Mouse (Mus musculus): ENCODE measurements around the gene Gm281. TPM values are rescaled to one million over a fixed set of nuclear protein-coding genes. Genes with fewer than 3 reads are reported as not detected.

Gm281 gene
- total and polyA plus RNA-seq, 3 experiments: not detected

- no peak overlapping the region for H3K4me3 ChIP-seq (ENCODE audit: low read depth, low read length)
- no peaks in the 10 kb centered on the region for H3K36me3 ChIP-seq (replicated peaks)
- TF ChIP-seq GATA2 (IDR thresholded peaks at IDR 0.05; ENCODE audit: borderline replicate concordance, low read depth, low read length): no peak
- TF ChIP-seq GATA1 (IDR thresholded peaks at IDR 0.05; ENCODE audit: borderline replicate concordance, low read length): no peak
- no peak for TF ChIP-seq TAL1 (conservative IDR thresholded peaks at IDR 0.05; ENCODE audit: low read depth, low read length)
- TF ChIP-seq POLR2AphosphoS5 (IDR thresholded peaks at IDR 0.05; ENCODE audit: insufficient replicate concordance, low read depth, low read length): no peak
- no peak for TF ChIP-seq CTCF (IDR thresholded peaks at IDR 0.05; ENCODE audit: low read depth, low read length)
- H3K4me1 ChIP-seq (ENCODE audit: insufficient read depth, low read depth, low read length): no peaks in the 10 kb centered on the region
- no peaks in the 10 kb centered on the region for H3K27me3 ChIP-seq (ENCODE audit: insufficient read depth, low read length)
- ATAC-seq (ENCODE audit: extremely low read depth, insufficient number of reproducible peaks, low FRiP score, poor library complexity, severe bottlenecking) (no peak), DNase-seq (ENCODE audit: low spot score) (no peak)
- H3K9me3 ChIP-seq (replicated peaks): 0 out of 2 replicates have a peak, but pooled peaks cover 2% of the 10 kb centered on the region
Measured at GRCm38 (mm10) chr14:13790001-13790400, 124.3 kb downstream of the Gm281 start.

DNA sequence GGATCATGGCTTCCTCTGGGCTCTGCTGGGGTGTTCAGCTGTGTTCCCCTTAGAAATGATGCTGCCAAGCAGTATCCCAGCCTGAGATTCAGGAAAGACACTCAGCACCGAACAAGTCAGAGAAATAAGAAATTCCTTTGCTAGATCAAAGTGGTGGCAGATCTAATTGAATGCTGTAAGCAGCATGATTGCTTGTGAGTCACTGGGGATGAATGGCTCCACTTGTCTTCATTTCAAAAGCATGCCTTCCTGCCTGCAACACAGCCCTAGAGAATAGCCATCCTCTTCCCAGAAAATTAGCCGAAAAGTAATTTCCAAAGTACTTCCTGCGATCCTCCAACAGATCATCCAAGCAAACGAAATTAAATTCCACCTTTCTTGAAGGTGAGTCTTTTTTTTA lies 131.3 kb downstream of the Gm281 start:
- DNase-seq (ENCODE audit: low spot score) (no peak), ATAC-seq (ENCODE audit: extremely low read depth, insufficient number of reproducible peaks, low FRiP score, poor library complexity, severe bottlenecking) (no peak)
- Histone ChIP-seq H3K27me3 (ENCODE audit: insufficient read depth, low read length) (no peaks in the 10 kb centered on the region), H3K9me3 (replicated peaks) (0 out of 2 replicates have a peak, but pooled peaks cover 2% of the 10 kb centered on the region), H3K36me3 (replicated peaks) (no peaks in the 10 kb centered on the region), H3K4me1 (ENCODE audit: insufficient read depth, low read depth, low read length) (no peaks in the 10 kb centered on the region), H3K4me3 (ENCODE audit: low read depth, low read length) (no peak overlapping the region)
- TF ChIP-seq GATA1 (IDR thresholded peaks at IDR 0.05; ENCODE audit: borderline replicate concordance, low read length) (no peak), CTCF (IDR thresholded peaks at IDR 0.05; ENCODE audit: low read depth, low read length) (no peak), GATA2 (IDR thresholded peaks at IDR 0.05; ENCODE audit: borderline replicate concordance, low read depth, low read length) (no peak), TAL1 (conservative IDR thresholded peaks at IDR 0.05; ENCODE audit: low read depth, low read length) (no peak), POLR2AphosphoS5 (IDR thresholded peaks at IDR 0.05; ENCODE audit: insufficient replicate concordance, low read depth, low read length) (no peak)

GRCm38 (mm10) chr14:13778383-13778782 lies 135.9 kb downstream of the Gm281 start:
- no peak for ATAC-seq (ENCODE audit: extremely low read depth, insufficient number of reproducible peaks, low FRiP score, poor library complexity, severe bottlenecking)
- no peak for DNase-seq (ENCODE audit: low spot score)
- no peak for TF ChIP-seq POLR2AphosphoS5 (IDR thresholded peaks at IDR 0.05; ENCODE audit: insufficient replicate concordance, low read depth, low read length)
- no peak for TF ChIP-seq GATA1 (IDR thresholded peaks at IDR 0.05; ENCODE audit: borderline replicate concordance, low read length)
- no peak for TF ChIP-seq CTCF (IDR thresholded peaks at IDR 0.05; ENCODE audit: low read depth, low read length)
- no peak for TF ChIP-seq GATA2 (IDR thresholded peaks at IDR 0.05; ENCODE audit: borderline replicate concordance, low read depth, low read length)
- TF ChIP-seq TAL1 (conservative IDR thresholded peaks at IDR 0.05; ENCODE audit: low read depth, low read length): no peak
- H3K4me3 ChIP-seq (ENCODE audit: low read depth, low read length): no peak overlapping the region
- no peaks in the 10 kb centered on the region for H3K4me1 ChIP-seq (ENCODE audit: insufficient read depth, low read depth, low read length)
- H3K36me3 ChIP-seq (replicated peaks): no peaks in the 10 kb centered on the region
- H3K27me3 ChIP-seq (ENCODE audit: insufficient read depth, low read length): no peaks in the 10 kb centered on the region
- no peaks in the 10 kb centered on the region for H3K9me3 ChIP-seq (replicated peaks)

DNA sequence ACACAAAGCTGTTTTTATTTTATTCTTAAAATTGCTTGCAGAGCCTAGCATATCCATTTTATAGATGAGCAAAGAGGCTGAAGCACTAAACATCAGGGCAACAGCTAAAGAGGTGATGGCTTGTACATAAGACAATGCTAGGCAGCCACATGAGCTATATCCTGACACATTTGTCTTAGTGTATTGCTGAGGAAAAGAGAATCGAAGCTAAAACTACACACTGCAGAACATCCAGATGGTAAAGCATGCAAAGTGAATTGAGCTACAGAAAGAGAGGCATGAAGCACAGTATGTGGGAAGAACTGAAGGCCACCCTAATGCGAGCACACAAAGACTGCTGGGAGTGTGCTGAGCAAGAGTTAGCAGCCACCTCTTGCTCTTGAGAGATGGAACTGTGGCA lies 143.1 kb downstream of the Gm281 start:
- no peaks in the 10 kb centered on the region for H3K9me3 ChIP-seq (replicated peaks)
- no peaks in the 10 kb centered on the region for H3K36me3 ChIP-seq (replicated peaks)
- no peak for TF ChIP-seq CTCF (IDR thresholded peaks at IDR 0.05; ENCODE audit: low read depth, low read length)
- TF ChIP-seq TAL1 (conservative IDR thresholded peaks at IDR 0.05; ENCODE audit: low read depth, low read length): no peak
- TF ChIP-seq POLR2AphosphoS5 (IDR thresholded peaks at IDR 0.05; ENCODE audit: insufficient replicate concordance, low read depth, low read length): no peak
- no peak for TF ChIP-seq GATA2 (IDR thresholded peaks at IDR 0.05; ENCODE audit: borderline replicate concordance, low read depth, low read length)
- no peak for TF ChIP-seq GATA1 (IDR thresholded peaks at IDR 0.05; ENCODE audit: borderline replicate concordance, low read length)
- no peak overlapping the region for H3K4me3 ChIP-seq (ENCODE audit: low read depth, low read length)
- ATAC-seq (ENCODE audit: extremely low read depth, insufficient number of reproducible peaks, low FRiP score, poor library complexity, severe bottlenecking) (no peak), DNase-seq (ENCODE audit: low spot score) (no peak)
- no peaks in the 10 kb centered on the region for H3K4me1 ChIP-seq (ENCODE audit: insufficient read depth, low read depth, low read length)
- no peaks in the 10 kb centered on the region for H3K27me3 ChIP-seq (ENCODE audit: insufficient read depth, low read length)

DNA sequence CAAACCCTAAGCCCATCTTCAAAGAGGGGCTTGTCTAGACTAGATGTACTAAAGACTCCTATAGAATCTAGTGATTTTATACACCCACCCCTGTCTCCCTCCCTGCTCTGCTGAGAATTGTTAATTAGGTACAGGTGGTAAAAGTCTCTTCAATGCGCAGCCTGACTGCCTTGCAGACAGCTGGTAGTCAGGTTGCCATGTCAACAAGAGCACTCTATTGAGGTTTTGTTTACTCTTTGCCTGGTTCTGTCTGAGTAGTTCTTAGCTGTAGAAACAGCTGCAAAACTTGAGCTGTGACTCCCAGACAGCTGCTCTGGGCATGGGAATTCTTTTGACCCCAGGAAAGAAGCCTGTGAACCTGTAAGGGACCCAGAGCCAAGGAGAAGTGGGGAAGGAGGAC lies 143.6 kb downstream of the Gm281 start:
- Histone ChIP-seq H3K27me3 (ENCODE audit: insufficient read depth, low read length) (no peaks in the 10 kb centered on the region), H3K9me3 (replicated peaks) (no peaks in the 10 kb centered on the region), H3K36me3 (replicated peaks) (no peaks in the 10 kb centered on the region), H3K4me3 (ENCODE audit: low read depth, low read length) (no peak overlapping the region), H3K4me1 (ENCODE audit: insufficient read depth, low read depth, low read length) (no peaks in the 10 kb centered on the region)
- ATAC-seq (ENCODE audit: extremely low read depth, insufficient number of reproducible peaks, low FRiP score, poor library complexity, severe bottlenecking) (no peak), DNase-seq (ENCODE audit: low spot score) (no peak)
- TF ChIP-seq POLR2AphosphoS5 (IDR thresholded peaks at IDR 0.05; ENCODE audit: insufficient replicate concordance, low read depth, low read length) (no peak), TAL1 (conservative IDR thresholded peaks at IDR 0.05; ENCODE audit: low read depth, low read length) (no peak)

Other genes with a start within 250 kb of the Gm281 start
- not detected in 2 replicates for gene Sntn, start 243.6 kb downstream of the Gm281 start, total RNA-seq (2014; fragmentation: Nextera tagmentation)
- not detected in 2 replicates for gene Sntn, start 243.6 kb downstream of the Gm281 start, total RNA-seq (2017)
- not detected in 2 replicates for gene Sntn, start 243.6 kb downstream of the Gm281 start, polyA plus RNA-seq (2012)
- gene Atxn7, start 47.0 kb upstream of the Gm281 start, total RNA-seq (2014; fragmentation: Nextera tagmentation): 16.5 and 26.2 TPM in 2 replicates
- gene Atxn7, start 47.0 kb upstream of the Gm281 start, total RNA-seq (2017): 12.5 and 14.8 TPM in 2 replicates
- gene Atxn7, start 47.0 kb upstream of the Gm281 start, polyA plus RNA-seq (2012): 11.0 and 11.4 TPM in 2 replicates
- 109 and 115 TPM in 2 replicates for gene Thoc7, start 47.4 kb upstream of the Gm281 start, total RNA-seq (2014; fragmentation: Nextera tagmentation)
- 228 and 232 TPM in 2 replicates for gene Thoc7, start 47.4 kb upstream of the Gm281 start, total RNA-seq (2017)
- 21.1 and 21.4 TPM in 2 replicates for gene Thoc7, start 47.4 kb upstream of the Gm281 start, polyA plus RNA-seq (2012)
- 81.6 and 111 TPM in 2 replicates for gene Psmd6, start 206.5 kb upstream of the Gm281 start, total RNA-seq (2014; fragmentation: Nextera tagmentation)
- gene Psmd6, start 206.5 kb upstream of the Gm281 start, total RNA-seq (2017): 264 and 265 TPM in 2 replicates
- 77.1 and 83.0 TPM in 2 replicates for gene Psmd6, start 206.5 kb upstream of the Gm281 start, polyA plus RNA-seq (2012)